Mouse (Mus musculus) heart, adult 2 months (tissue): ENCODE results near the gene Adamts7. TPM values are rescaled to one million over a fixed set of nuclear protein-coding genes. Genes with fewer than 3 reads are reported as not detected.
A peak's percentile ranks its signal among the peaks of the same experiment; 100 is the strongest.

Experiments
- DNase-seq, 2 experiments: peaks; one replicate each; pipeline ENCODE4 v3.0.0; 2021
- H3K27ac ChIP-seq: fragments of 200-600 bp; 2 replicates; pipeline ENCODE4 v1.8.1; 2022
- H3K27me3 ChIP-seq: fragments of 200-500 bp; 2 replicates; pipeline ENCODE4 v1.6.1; 2012; ENCODE audit warnings: mild to moderate bottlenecking, low read length, inconsistent platforms, mixed read lengths; ENCODE audit not compliant: control insufficient read depth, insufficient read depth
- H3K36me3 ChIP-seq: fragments of 200-500 bp; 2 replicates; pipeline ENCODE4 v1.6.1; 2012; ENCODE audit warnings: low read length, inconsistent platforms; ENCODE audit not compliant: control insufficient read depth, insufficient read depth
- H3K4me1 ChIP-seq: fragments of 200-500 bp; 2 replicates; pipeline ENCODE4 v1.6.1; 2011; ENCODE audit warnings: low read length; ENCODE audit not compliant: control insufficient read depth, insufficient read depth
- H3K4me3 ChIP-seq: fragments of 200-600 bp; 2 replicates; pipeline ENCODE4 v1.8.1; 2022
- H3K79me2 ChIP-seq: fragments of 200-500 bp; replicated peaks from 2 replicates; pipeline ENCODE4 v1.6.1; 2012; ENCODE audit warnings: mild to moderate bottlenecking, inconsistent platforms, low read length, moderate library complexity, mixed read lengths; ENCODE audit not compliant: control insufficient read depth, insufficient read depth
- H3K9ac ChIP-seq: fragments of 200-500 bp; 2 replicates; pipeline ENCODE4 v1.6.1; 2012; ENCODE audit warnings: low read depth, mild to moderate bottlenecking, control low read depth, inconsistent platforms, low read length, mixed read lengths
- CTCF ChIP-seq: fragments of 200-600 bp; IDR thresholded peaks from 2 replicates; pipeline ENCODE4 v1.8.1; 2022; ENCODE audit warnings: antibody characterized with exemption, mild to moderate bottlenecking, moderate library complexity
- EP300 ChIP-seq: fragments of 200-500 bp; IDR thresholded peaks from 2 replicates; pipeline ENCODE4 v1.6.1; 2011; ENCODE audit warnings: low read depth, low read length, control low read depth; ENCODE audit not compliant: insufficient read depth
- POLR2A ChIP-seq: fragments of 200-500 bp; IDR thresholded peaks from 2 replicates; pipeline ENCODE4 v1.6.1; 2011; ENCODE audit warnings: mild to moderate bottlenecking, low read depth, low read length, control low read depth; ENCODE audit not compliant: insufficient read depth
- WGBS: fragments of 180-500 bp; shearing (Covaris S2); methylation state at CpG from one replicate; pipeline ENCODE4 v1.1.7; 2018; 5-methylcytosine and 5-hydroxymethylcytosine counted together
- intact Hi-C: fragments of 180-260 bp; cut with DNase I; formaldehyde crosslinking; loops from one replicate; pipeline ENCODE4 v1.15.1; 2025
- polyA plus RNA-seq: library from polyadenylated mRNA; depleted of rRNA; stranded (reverse); fragments of >200 nt; gene quantifications from 2 replicates; pipeline ENCODE4 v1.2.3, GENCODE M21; 2012
- total RNA-seq, 2 experiments: library from RNA; stranded (reverse); gene quantifications; 2 replicates each; pipeline ENCODE4 v1.2.3; 2021

Gene Adamts7
- total and polyA plus RNA-seq, 3 experiments, result 11.8 to 36.3 (median 14.5) TPM

DNA sequence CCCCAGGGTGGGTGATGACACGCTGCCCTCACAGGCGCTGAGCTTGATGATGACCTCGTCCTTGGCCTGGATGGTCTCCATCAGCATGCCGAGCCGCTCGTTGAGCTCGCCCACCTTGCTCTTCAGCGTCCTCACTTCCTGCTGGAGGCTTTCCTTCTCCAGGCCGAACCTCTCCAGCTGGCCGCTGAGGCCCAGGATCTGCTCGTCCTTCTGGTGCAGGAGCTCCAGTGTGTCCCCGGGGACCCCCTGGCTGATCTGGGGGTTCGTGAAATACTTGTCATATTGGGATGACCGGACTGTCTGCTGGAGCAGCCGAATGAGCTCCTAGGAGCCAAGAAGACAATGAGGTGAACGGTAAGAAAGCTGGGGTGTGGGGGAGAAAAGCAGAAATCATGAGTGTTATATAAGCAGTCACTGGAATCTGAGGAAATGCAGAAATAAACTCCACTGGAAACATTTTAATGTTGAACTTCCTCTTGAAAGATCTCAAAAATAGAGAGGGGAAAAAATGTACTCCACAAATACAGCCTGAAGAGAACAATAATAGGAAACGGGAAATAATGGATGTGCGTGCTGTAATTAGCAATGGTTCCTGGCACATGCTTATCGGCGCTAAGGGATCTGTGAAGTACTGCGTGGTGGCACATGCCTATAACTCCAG is 63.3 kb downstream of the Adamts7 start:
- intact Hi-C loops, result loop anchor here (1.0 to 5.0 kb wide), 3 partner anchors 19 to 41 kb away; no protein-coding TSS in a partner anchor
- Histone ChIP-seq H3K27ac (peak overlapping the region; percentile 95), H3K9ac (peak overlapping the region; percentile 39), H3K4me1 (peaks cover 10% of the 10 kb centered on the region), H3K4me3 (peak overlapping the region; percentile 43), H3K27me3 (no peaks in the 10 kb centered on the region), H3K36me3 (peaks cover 2% of the 10 kb centered on the region), H3K79me2 (no peaks in the 10 kb centered on the region)
- peak; percentile 56 to 63 for DNase-seq
- TF ChIP-seq CTCF (no peak), POLR2A (no peak), EP300 (no peak)
- 31% methylated on average over 21 of the region's 21 CpGs for WGBS

DNA sequence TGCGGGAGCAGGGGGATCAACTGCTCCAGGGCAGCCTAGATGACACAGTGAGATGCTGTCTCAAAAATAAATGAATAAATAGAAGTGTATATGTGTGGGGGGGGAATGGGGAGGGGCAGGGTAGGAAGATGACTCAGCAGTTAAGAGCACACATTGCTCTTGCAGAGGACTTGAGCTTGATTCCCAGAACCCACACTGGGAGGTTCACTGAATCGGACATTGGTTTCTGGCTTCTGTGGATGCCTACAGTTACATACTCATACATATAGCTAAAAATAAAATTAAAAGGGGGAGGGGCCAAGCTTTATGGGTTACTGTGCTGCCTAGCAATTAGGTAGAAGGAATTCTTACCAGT is 63.9 kb downstream of the Adamts7 start:
- Histone ChIP-seq H3K4me3 (peak overlapping the region; percentile 43), H3K27me3 (no peaks in the 10 kb centered on the region), H3K27ac (peak overlapping the region; percentile 95), H3K79me2 (no peaks in the 10 kb centered on the region), H3K9ac (no peak overlapping the region), H3K4me1 (peaks cover 10% of the 10 kb centered on the region), H3K36me3 (peaks cover 2% of the 10 kb centered on the region)
- TF ChIP-seq CTCF (no peak), POLR2A (no peak), EP300 (no peak)
- intact Hi-C loops, result loop anchor here (1.0 to 5.0 kb wide), 3 partner anchors 19 to 41 kb away; no protein-coding TSS in a partner anchor
- 29% methylated on average over 2 of the region's 2 CpGs for WGBS
- DNase-seq, result no peak

DNA sequence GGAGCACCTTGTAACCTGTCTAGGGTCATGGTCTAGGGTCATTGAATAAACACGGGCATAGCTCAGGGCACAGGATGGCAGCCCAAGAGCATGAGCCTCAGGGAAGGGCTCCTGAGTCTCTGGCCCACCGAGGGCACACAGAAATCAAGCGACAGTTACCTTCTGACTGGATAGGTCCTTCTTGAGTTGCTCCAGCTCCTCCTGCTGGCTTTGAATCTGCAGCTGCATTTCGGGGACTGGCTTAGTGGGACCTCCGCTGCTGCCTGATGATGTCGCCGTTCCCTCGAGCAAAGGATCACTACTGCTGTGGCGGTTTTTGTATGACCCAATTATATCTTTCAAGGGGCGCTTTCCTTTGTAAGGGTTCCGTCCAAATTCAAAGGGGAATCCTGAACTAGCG is 64.3 kb downstream of the Adamts7 start:
- H3K4me3 ChIP-seq, result peak overlapping the region; percentile 43
- TF ChIP-seq CTCF, result peak; percentile 76
- TF ChIP-seq POLR2A, result no peak
- intact Hi-C loops, result loop anchor here (5.0 kb wide), 1 partner anchor 40 kb away; no protein-coding TSS in a partner anchor
- peaks cover 10% of the 10 kb centered on the region for H3K4me1 ChIP-seq
- H3K9ac ChIP-seq, result no peak overlapping the region
- peak overlapping the region; percentile 95 for H3K27ac ChIP-seq
- H3K79me2 ChIP-seq, result no peaks in the 10 kb centered on the region
- 51% methylated on average over 12 of the region's 12 CpGs for WGBS
- H3K36me3 ChIP-seq, result peaks cover 2% of the 10 kb centered on the region
- peak; percentile 45 for DNase-seq
- no peaks in the 10 kb centered on the region for H3K27me3 ChIP-seq

DNA sequence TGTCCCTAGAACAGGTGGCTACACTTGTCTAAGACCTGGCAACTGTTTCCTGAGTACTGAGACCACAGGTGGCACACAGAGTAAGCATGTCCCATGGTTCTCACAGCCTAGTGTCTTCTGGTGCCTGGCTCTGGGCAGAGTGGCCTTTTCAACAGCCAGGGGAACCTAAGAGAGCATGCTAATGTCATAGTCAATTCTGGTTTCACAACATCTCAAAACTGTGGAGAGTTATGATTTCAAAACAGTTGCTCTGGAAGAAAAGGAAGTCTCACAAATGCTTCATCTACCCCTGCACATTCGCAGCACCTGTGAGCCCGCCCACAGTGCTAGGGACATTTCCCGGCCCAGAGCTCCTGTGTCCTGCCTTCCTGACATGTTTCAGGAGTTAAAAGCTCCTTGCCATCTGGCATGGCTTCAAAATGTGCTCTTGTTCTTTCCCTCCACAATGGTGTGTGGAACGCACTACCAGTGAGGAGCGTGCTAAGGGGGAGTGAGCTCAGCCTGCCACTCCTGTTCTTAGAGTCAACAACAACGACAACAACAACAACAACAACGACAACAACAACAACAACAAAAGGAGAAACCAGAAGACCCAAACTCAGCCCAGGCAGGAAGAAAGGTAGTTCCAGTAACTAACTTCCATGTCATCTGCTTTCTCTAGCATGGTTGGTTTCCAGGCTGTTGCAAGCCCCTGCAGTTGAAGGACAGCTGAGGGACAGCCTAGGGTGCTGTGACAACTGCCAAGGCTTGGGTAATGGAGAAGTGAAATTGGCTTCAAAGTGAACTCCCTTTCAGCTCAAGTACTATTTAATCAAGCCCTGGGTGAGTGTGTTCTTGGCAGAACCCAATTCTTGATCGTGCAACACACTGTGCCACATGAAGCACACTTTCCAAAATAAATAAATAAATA is 70.2 kb downstream of the Adamts7 start:
- Histone ChIP-seq H3K4me1 (peaks cover 7% of the 10 kb centered on the region), H3K4me3 (no peak overlapping the region), H3K79me2 (no peaks in the 10 kb centered on the region), H3K36me3 (peaks cover 2% of the 10 kb centered on the region; the same call in 1 of the 2 replicates), H3K27ac (no peak overlapping the region), H3K27me3 (no peaks in the 10 kb centered on the region), H3K9ac (no peak overlapping the region)
- WGBS, result 52% methylated on average over 8 of the region's 8 CpGs
- TF ChIP-seq POLR2A (no peak), CTCF (no peak), EP300 (no peak)
- DNase-seq, result no peak
- intact Hi-C loops, result no loop called here

DNA sequence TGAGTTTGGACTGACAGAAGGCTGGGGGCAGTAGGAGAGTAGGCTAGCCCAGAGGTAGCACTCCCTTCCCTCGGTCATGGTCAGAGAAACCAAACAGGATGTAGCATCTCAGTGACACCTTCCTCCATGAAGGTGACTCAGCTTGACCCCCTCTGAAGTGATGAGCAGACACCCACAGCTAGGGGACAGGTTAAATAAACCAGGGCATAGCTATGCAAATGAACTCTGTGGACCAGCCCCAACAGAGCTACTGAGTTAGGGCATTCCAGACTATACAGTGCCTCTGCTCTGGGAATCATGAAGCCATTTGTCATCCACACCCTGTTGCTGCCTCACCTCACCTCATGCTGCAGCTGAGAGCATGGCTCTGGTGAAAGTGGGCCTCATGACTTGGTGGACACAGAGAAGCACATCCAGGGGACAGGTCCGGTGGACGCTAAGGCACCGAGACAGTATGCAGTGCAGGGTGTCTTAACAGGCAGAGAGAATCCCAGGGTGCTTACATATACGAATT is 71.1 kb downstream of the Adamts7 start:
- no peak overlapping the region for H3K9ac ChIP-seq
- 92% methylated on average over 5 of the region's 5 CpGs for WGBS
- DNase-seq, result no peak
- no peaks in the 10 kb centered on the region for H3K27me3 ChIP-seq
- no peak for TF ChIP-seq CTCF
- TF ChIP-seq EP300, result no peak
- no peak for TF ChIP-seq POLR2A
- H3K4me1 ChIP-seq, result peaks cover 7% of the 10 kb centered on the region
- peaks cover 2% of the 10 kb centered on the region; the same call in 1 of the 2 replicates for H3K36me3 ChIP-seq
- H3K27ac ChIP-seq, result no peak overlapping the region
- no peaks in the 10 kb centered on the region for H3K79me2 ChIP-seq
- intact Hi-C loops, result no loop called here
- no peak overlapping the region for H3K4me3 ChIP-seq
